Mouse (Mus musculus) ovary, postnatal 14 days (tissue): Measurements from ENCODE around the gene Cenpp.

Experiments
- DNase-seq: peaks from one replicate; pipeline ENCODE4 v3.0.0; 2022; ENCODE audit warnings: low spot score

Cenpp gene

GRCm38 (mm10) chr13:49652481-49653179 is at the start of gene Cenpp, which contains the start of gene Nol8:
TSS of gene Cenpp (minus strand) at chr13:49652785.
TSS of gene Nol8 (plus strand) at chr13:49653078.
- DNase-seq, result peak; percentile 99

- no peak for DNase-seq
Observed at GRCm38 (mm10) chr13:49691056-49691455, 38.5 kb upstream of the Cenpp start.

GRCm38 (mm10) chr13:49684266-49684665 is 31.7 kb upstream of the Cenpp start:
- DNase-seq, result no peak

GRCm38 (mm10) chr13:49682233-49682846 is 29.8 kb upstream of the Cenpp start:
- DNase-seq, result no peak

- DNase-seq, result peak; percentile 99
Observed at GRCm38 (mm10) chr13:49681351-49682232, 29.0 kb upstream of the Cenpp start, which contains the start of gene Iars. TSS of gene Iars (plus strand) at chr13:49682100.

GRCm38 (mm10) chr13:49677793-49678192 is 25.2 kb upstream of the Cenpp start:
- DNase-seq, result no peak

GRCm38 (mm10) chr13:49653180-49653541 is 576 bp upstream of the Cenpp start:
- no peak for DNase-seq

GRCm38 (mm10) chr13:49651781-49652351 is 719 bp downstream of the Cenpp start:
- DNase-seq, result no peak

GRCm38 (mm10) chr13:49651136-49651535 is 1.4 kb downstream of the Cenpp start:
- DNase-seq, result no peak

- no peak for DNase-seq
Observed at GRCm38 (mm10) chr13:49646019-49646418, 6.6 kb downstream of the Cenpp start.

- no peak for DNase-seq
Observed at GRCm38 (mm10) chr13:49644731-49645529, 7.7 kb downstream of the Cenpp start.

- DNase-seq, result no peak
Observed at GRCm38 (mm10) chr13:49643669-49644362, 8.8 kb downstream of the Cenpp start.

- no peak for DNase-seq
Observed at GRCm38 (mm10) chr13:49642650-49643049, 9.9 kb downstream of the Cenpp start.

GRCm38 (mm10) chr13:49639965-49640364 is 12.6 kb downstream of the Cenpp start:
- DNase-seq, result no peak

- DNase-seq, result no peak
Observed at GRCm38 (mm10) chr13:49629076-49629475, 23.5 kb downstream of the Cenpp start.

GRCm38 (mm10) chr13:49628167-49628566 is 24.4 kb downstream of the Cenpp start:
- no peak for DNase-seq

- DNase-seq, result no peak
Observed at GRCm38 (mm10) chr13:49623216-49623615, 29.4 kb downstream of the Cenpp start.

- DNase-seq, result no peak
Observed at GRCm38 (mm10) chr13:49618365-49618764, 34.2 kb downstream of the Cenpp start.

GRCm38 (mm10) chr13:49617021-49617420 is 35.6 kb downstream of the Cenpp start:
- no peak for DNase-seq

GRCm38 (mm10) chr13:49608589-49609322 is 43.8 kb downstream of the Cenpp start:
- DNase-seq, result no peak
